Mouse (Mus musculus) cerebellum, adult 2 months (tissue): ENCODE data around the gene Ggt6.
"Not testable (repeated sequence)": the region's sequence is repeated elsewhere in the genome, so short reads cannot be mapped to it uniquely, and the experiment has no call there.

Experiments used
- CTCF ChIP-seq: fragments of 200-500 bp; IDR thresholded peaks from 2 replicates; pipeline ENCODE4 v1.5.1; 2011; ENCODE audit warnings: low read depth, mild to moderate bottlenecking, control low read depth, low read length, moderate library complexity, borderline replicate concordance; ENCODE audit not compliant: insufficient read depth
- POLR2A ChIP-seq: fragments of 200-500 bp; IDR thresholded peaks from 2 replicates; pipeline ENCODE4 v1.6.1; 2011; ENCODE audit warnings: low read length, control low read depth, borderline replicate concordance; ENCODE audit not compliant: insufficient read depth

DNA sequence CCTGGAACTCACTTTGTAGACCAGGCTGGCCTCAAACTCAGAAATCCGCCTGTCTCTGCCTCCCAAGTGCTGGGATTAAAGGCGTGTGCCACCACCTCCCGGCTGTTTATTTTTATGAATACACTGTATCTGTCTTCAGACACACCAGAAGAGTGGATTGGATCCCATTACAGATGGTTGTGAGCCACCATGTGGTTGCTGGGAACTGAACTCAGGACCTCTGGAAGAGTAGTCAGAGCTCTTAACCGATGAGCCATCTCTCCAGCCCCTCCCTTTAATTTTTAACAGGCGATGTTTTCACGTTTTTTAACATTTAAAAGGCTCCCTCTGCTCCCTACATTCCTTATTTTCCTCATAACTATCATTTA, 5.3 kb downstream of the Ggt6 start:
- not testable (repeated sequence) for TF ChIP-seq CTCF, POLR2A
